Mouse (Mus musculus): ENCODE results near the gene Olfr1124.

DNA sequence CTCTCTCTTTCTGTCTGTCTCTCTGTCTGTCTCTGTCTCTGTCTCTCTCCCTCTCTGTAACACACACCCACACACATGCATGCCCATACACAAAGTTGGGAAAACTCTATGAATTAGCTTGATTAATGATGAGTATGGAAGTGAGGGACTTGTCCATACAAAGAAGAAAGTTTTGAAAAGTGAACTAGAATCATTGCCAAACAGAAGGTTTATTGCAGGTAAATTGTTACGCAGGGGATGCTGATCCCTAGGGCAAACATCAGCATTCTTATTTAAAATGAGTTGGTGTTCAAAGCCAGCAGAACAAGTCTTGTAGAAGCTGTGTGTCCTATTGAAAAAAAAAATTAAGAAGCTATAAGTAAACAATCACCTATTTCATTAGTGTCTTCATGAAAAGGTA lies 13.7 kb upstream of the Olfr1124 start, which contains the start of gene Olfr1123:
- no peak for TF ChIP-seq GATA1 (IDR thresholded peaks at IDR 0.05; ENCODE audit: borderline replicate concordance, low read length)
- no peak for TF ChIP-seq CTCF (IDR thresholded peaks at IDR 0.05; ENCODE audit: low read depth, low read length)
